Mouse (Mus musculus): Measurements from ENCODE around the gene Efna1.
A peak's percentile ranks its signal among the peaks of the same experiment; 100 is the strongest.

The Efna1 gene

DNA sequence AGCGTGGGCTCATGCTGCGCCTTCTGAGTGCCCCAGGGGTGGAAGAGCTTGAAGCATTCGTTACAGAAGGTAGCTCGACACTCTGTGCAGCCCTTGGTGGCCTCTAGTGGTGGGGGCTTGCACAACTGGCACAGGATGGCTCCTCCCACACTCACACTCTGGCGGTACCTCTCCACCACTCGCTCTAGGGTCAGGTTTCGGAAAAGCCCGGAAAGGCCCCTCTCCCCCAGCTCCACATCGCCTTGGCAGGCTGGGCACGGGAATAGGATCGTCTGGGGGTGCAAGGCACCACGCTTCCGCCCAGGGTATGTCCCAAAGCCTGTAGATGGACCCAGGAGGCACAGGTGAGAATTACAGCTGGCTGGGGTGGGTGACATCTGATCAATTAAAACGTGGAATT is 37.3 kb downstream of the Efna1 start:
- DNase-seq: peak; percentile 60 to 71

DNA sequence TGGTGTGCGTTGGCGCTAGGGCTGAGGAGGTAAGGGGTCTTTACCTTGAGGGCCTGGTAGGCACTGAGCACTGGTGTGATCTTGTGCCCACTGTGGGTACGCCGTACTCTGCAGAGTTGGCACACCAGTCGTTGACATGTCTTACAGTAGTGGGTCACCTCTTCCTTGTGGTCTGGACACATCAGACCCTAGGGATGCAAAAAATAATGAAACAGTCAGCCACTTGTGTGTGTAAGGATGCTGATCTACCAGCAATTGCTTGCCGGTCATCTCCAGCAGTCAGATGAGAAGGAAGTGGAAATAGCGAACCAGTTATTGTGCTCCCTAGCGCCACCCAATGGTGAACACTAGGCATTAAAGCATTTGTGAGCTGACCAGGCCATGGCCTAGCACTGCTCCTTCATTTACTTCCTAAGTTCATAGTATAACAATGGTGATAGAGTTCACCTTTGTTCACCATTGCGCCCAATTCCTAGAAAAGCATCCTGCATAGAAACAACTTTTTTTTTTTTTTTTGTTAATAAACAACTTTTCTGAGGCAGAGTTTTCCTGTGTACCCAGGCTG is 38.5 kb downstream of the Efna1 start:
- peak; percentile 46 to 70 for DNase-seq

GRCm38 (mm10) chr3:89238494-89238893 is 42.4 kb downstream of the Efna1 start:
- no peak for DNase-seq

DNA sequence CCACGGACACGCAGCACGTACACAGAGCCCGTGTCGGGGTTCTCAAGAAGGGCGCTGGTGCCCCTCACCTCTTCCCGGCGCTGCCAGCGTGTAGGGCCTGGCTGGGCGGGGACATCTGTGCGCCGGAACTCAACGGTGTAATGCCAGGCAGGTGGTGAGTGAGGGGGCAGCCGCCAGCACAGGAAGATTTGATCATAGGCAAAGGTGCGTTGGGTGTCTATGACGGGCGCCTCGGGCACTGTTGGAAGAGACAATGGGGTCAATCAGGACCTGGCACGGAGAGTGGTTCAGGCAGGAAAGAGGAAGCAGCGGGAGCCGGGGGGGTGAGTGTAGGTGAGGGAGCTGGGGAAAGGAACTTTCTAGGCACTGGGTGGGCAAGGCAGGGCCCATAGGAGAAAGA is 43.3 kb downstream of the Efna1 start:
- no peak for DNase-seq

- DNase-seq: no peak
These were observed 44.4 kb downstream of the Efna1 start for GRCm38 (mm10) chr3:89236516-89236915.

DNA sequence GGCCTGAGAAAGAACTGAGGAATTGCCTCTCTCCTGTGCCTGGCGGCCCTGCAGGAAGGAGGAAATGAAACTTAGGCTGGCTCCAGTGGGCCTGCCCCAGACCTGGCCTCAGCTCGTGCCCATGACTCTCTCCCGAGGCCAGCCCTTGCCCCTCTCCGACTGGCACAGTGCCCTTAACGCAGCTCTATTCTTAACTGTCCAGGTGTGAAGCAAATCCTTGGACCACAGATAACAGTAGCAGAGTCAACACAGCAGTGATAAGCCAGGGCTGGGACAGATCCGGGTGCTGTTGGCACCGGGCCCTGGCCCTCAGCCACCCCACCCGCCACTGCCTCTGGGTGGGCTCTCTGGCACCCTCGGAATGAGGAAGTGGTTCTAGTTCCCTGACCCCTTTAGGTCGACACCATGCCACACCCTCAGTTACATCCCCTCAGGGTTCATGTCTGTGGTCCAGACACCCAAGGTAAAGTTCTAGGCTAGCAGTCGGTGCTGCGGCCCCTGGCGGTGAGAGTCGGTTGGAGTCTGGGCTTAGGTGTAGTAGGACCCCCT is 47.3 kb downstream of the Efna1 start:
- DNase-seq: peak in 1 of 2 experiments; percentile 52

- DNase-seq: no peak
These were observed 48.3 kb downstream of the Efna1 start for GRCm38 (mm10) chr3:89232614-89233013.

DNA sequence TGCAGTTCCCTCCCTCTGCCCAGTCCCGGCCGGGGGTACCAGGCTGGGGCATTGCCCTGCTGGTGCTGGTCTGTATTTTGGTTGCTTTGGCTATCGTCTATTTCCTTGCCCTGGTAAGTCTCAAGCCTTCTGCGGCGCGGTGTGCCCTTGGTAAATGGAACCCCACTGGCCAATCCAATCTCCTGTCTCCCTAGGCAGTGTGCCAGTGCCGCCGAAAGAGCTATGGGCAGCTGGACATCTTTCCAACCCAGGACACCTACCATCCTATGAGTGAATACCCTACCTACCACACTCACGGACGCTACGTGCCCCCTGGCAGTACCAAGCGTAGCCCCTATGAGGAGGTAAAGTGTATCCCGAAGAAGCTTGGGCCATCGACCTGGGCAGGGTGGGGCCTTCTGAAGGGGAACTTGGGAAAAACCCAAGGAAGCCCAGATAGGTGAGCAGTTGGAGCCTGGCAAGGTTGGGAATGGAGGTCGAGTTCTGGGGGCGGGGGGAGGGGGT is 49.1 kb downstream of the Efna1 start:
- no peak for DNase-seq

DNA sequence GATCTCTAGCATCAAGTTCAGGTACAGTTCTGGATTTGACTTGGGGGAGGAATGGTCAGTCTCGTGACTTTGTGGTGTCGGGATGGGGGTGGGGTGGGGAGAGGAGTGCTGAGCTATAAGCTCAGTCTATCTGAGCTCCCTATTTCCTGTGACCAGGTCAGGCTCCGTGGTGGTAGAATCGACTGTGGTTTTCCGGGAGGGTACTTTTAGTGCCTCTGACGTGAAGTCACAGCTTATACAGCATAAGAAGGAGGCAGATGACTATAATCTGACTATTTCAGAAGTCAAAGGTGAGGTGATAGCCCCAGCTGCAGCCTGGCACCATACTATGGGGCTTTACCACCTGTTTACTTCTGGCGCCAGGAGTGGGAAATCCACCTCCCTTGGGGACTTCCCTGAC is 49.6 kb downstream of the Efna1 start:
- no peak for DNase-seq

GRCm38 (mm10) chr3:89230561-89230960 is 50.4 kb downstream of the Efna1 start:
- no peak for DNase-seq

GRCm38 (mm10) chr3:89229276-89229675 is 51.7 kb downstream of the Efna1 start:
- DNase-seq: no peak

DNA sequence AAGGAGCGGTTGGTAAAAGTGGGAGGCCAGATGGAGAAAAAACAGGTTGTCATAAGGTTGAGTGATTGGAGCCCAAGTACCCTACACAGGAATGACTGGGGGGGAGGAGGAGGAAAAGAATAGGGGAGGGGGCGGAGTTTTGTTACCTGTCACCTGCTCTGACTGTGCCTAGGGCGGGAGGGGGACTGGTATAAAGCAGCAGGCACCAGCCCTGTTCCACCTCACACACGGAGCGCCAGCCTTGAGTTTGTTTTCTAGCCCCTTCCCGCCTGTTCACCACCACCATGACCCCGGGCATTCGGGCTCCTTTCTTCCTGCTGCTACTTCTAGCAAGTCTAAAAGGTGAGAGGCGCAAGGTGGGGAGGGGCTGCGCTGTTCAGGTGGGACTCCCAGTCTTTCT is 52.1 kb downstream of the Efna1 start, which contains the start of gene Muc1:
Gene Muc1 (plus strand): TSS at position 222 of the 400 bp plus-strand sequence.
- DNase-seq: no peak

DNA sequence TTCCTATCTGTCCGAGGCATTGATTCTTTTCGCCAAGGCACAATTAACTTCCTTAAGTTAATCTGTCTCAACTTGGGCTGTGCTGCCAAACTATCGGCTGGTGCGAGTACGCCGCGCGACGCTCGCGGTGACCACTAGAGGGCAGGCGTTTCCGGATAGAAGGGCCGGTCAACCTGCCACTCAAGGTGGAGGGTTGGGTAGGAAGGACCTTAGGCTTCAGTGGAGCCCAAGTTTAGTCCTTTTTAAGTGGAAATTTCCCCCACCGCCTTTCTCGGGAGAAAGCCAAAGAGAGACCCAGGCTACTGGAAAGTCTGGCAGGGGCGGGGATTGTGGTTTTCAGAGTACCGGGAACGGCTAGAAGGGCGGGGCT is 52.8 kb downstream of the Efna1 start:
- DNase-seq: peak; percentile 76 to 86

DNA sequence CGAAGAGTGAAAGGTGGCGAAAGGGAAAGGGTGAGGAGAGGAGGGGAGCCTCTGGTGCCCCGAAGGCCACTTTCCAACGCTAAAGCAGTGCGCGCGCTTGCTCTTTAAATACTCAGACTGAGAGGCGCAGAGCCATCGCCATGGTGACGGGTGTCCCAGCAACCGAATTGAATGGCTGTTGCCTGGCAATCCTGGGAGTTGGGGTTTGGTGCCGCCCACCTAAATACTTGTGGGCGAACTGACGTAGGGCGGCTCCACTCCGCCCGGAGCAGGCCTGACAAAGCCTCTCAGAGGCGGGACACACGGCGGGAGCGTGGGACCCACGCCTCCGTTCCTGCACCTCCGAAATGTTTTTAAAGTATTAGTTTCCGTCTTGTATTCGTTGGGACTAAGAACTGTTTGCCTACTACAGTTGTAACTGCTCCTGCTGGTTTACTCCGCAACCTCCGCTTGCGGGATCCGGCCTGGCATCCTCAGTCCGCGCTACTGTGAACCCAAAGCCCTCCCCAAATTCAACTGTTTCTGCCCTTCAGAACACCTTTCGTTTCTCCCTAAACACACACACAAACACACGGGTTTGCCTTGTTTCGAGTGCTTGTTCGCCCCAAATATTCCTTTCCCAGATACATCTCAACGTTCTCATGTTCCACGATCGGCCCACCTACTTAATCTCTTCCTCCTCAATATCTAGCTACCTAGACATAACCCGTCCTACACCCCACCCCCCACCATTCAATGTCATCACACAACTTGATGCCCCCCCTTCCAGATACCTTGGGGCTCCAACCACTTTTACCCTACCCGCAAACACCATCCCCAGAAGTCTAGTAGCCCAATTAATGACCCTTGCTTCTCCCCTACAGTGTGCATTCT is 53.4 kb downstream of the Efna1 start:
- peak in 1 of 2 experiments; percentile 43 for DNase-seq

GRCm38 (mm10) chr3:89226900-89227299 is 54.0 kb downstream of the Efna1 start, which contains the start of gene Mtx1:
Gene Mtx1, minus strand, starts transcription at chr3:89227088.
- no peak for DNase-seq

GRCm38 (mm10) chr3:89226361-89226760 is 54.6 kb downstream of the Efna1 start:
- no peak for DNase-seq

DNA sequence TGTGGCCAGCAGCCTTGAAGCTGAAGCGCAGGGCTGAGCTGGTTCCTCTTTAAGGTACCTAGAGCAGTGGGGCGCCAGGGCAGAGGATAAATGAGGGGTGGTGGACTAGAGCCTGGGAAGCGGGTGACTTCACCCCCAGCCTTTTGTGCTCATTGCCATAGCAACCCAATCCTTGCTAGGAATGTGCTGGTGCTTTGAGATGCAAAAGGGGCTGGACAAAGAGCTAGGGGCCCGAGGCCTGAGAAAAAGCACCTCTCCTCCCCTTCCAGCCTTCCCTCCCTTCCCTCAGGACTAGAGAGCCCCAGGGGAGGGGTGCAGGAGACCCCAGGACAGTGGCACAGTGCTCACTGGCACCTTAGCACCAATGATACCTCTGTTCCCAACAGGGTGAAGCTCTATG is 55.0 kb downstream of the Efna1 start:
- DNase-seq: no peak

DNA sequence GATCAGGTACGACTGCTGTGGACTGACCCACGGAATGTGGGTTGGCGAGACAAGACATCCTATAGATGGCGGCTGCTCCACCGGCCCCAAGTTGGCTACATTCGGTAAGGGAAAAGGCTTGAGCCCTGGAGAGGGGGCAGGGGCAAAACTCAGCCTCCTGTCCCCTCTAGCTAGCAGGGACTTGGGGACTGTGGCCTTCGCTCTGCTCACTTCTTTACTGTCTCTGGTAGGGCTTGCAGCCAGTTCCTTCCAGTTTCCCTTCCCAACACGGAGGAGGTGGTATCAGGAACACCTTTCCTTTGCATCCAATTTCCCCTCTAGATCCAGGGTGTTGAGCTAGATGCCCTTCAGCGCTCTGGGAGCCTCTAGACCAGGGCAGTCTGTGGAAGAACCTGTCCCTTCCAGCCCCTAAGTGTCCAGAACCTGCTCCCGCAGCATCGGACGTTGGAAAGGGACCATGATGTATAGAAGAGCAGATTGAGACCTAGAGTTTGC is 55.6 kb downstream of the Efna1 start:
- DNase-seq: no peak

GRCm38 (mm10) chr3:89224796-89225195 is 56.1 kb downstream of the Efna1 start:
- no peak for DNase-seq

All from spleen, adult 18-20 months (tissue).